Mouse (Mus musculus) duodenum, adult 2 months (tissue): Measurements from ENCODE around the gene 1700037H04Rik. TPM values are rescaled to one million over a fixed set of nuclear protein-coding genes. Genes with fewer than 3 reads are reported as not detected.

ENCODE experiments used
- polyA plus RNA-seq: library from polyadenylated mRNA; depleted of rRNA; stranded (reverse); fragments of >200 nt; gene quantifications from 2 replicates; pipeline ENCODE4 v1.2.3, GENCODE M21; 2012; ENCODE audit warnings: low replicate concordance; rRNA removed

Gene 1700037H04Rik
- 69.0 and 100 TPM in 2 replicates for polyA plus RNA-seq

DNA sequence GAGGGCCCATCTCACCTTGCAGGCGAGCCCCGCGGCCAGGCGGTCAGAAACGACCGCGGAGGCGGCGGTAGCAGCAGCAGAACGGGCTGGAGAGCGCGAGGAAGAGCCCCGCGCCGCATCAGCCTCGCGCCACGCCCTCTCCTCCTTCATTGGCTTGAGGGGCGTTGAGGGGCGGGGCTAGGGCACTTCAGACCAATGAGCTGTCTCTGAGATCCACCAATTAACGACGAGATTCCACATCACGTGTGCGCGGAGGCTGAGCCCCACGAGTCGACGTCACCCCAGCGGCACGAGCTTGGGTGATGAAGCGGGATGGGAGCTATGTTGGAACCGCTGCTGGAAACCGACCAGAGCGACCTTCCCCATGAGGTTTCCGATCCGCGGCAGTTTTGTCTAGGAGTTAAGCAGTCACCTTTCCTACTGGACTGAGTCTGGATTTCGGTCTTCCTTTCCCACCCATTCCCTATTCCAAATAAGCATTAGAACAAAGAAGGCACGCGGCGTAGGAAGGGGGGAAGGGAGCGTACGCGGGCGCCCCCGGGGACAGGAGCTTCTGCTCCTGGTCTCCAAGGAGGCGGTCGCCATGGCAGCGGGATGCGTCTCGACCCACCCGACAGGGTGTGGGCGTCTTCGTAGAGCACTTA is at the start of gene 1700037H04Rik:
Gene 1700037H04Rik (minus strand): TSS at position 144 of the 644 bp plus-strand sequence.

GRCm38 (mm10) chr2:131206778-131207177 is 46.9 kb upstream of the 1700037H04Rik start, which contains the start of gene Ap5s1:
Gene Ap5s1 (plus strand): TSS chr2:131207078.

GRCm38 (mm10) chr2:131186771-131187601 is 27.1 kb upstream of the 1700037H04Rik start, which contains the start of the genes Cdc25b and Spef1:
Gene Cdc25b (plus strand): TSS chr2:131186949.
Gene Spef1 (minus strand): TSS chr2:131187282.

GRCm38 (mm10) chr2:131179990-131180587 is 20.2 kb upstream of the 1700037H04Rik start, which contains the start of gene Cenpb:
Gene Cenpb (minus strand): TSS chr2:131180067.

DNA sequence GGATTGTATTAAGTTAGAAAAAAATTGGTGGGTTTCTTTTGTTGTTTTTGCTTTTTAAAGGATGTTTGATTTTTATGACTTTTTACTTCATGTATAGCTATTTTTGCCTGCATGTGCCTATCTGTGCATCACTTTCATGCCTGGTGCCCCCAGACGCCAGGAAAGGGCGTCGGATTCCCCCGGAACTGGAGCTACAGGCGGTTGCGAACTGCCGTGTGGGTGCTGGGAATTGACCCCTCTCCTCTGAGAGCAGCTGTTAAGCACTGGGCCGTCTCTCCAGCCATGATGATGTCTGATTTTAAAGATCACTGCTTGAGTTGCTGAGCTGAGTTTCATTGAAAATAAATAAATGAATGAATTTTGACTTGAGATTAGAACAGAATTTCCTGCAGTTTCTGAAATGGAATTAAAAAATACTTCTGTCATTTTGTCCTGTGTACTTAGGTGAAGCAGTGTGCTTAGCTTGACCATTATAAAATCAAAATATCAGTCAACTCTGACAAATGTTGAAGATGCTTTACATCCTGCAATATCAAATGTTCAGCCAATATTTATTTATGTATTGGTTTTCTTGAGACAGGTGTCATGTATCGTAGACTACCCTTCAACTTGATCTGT is 26.8 kb downstream of the 1700037H04Rik start, which contains the start of gene Gm11037:
Gene Gm11037 (plus strand): TSS at position 568 of the 618 bp plus-strand sequence.

DNA sequence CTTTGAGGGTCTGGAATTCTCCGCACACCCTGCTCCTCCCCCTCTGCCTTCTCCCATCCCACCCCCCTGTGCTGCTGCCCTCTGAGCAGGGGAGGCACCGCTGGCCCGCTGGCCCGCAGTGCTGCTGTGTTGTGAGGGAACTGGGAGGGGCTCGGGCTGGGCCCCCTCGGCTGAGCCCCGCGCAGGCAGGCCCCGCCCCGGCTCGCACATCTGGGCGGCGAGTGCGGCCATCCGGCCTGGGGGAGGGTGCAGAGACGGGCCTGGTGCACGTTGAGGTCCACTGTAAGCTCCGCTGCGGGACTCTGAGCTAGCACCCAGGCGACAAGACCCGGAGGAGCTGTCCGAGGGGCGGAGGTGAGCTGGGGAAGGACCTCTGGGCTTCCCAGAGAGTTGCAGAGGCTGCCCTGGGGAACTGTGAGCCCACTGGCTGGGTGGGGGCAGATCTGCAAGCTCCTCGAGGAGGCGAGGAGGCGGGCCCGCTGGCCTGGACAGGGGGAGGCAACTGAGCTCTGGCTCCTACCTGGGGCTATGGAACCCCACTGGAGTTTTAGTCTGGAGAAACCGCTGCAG is 32.6 kb downstream of the 1700037H04Rik start, which contains the start of gene Hspa12b:
Gene Hspa12b (plus strand): TSS at position 120 of the 570 bp plus-strand sequence.

Other genes starting within 250 kb of the 1700037H04Rik start
- 20.6 and 32.7 TPM in 2 replicates for gene Gfra4, start 117.0 kb downstream of the 1700037H04Rik start, polyA plus RNA-seq
- gene Adam33, start 96.3 kb downstream of the 1700037H04Rik start, polyA plus RNA-seq = 11.9 and 25.9 TPM in 2 replicates
- gene Siglec1, start 73.3 kb downstream of the 1700037H04Rik start, polyA plus RNA-seq = 1.0 and 2.0 TPM in 2 replicates
- 2.6 and 2.9 TPM in 2 replicates for gene Hspa12b, start 32.8 kb downstream of the 1700037H04Rik start, polyA plus RNA-seq
- gene Gm11037, start 26.6 kb downstream of the 1700037H04Rik start, polyA plus RNA-seq = not detected in 2 replicates
- 94.1 and 105 TPM in 2 replicates for gene Cenpb, start 20.0 kb upstream of the 1700037H04Rik start, polyA plus RNA-seq
- gene Cdc25b, start 26.9 kb upstream of the 1700037H04Rik start, polyA plus RNA-seq = 18.4 and 26.6 TPM in 2 replicates
- gene Spef1, start 27.2 kb upstream of the 1700037H04Rik start, polyA plus RNA-seq = 9.3 and 10.6 TPM in 2 replicates
- gene Ap5s1, start 47.0 kb upstream of the 1700037H04Rik start, polyA plus RNA-seq = 75.0 and 170 TPM in 2 replicates
- gene Mavs, start 74.0 kb upstream of the 1700037H04Rik start, polyA plus RNA-seq = 58.0 and 95.8 TPM in 2 replicates
- gene Pank2, start 102.4 kb upstream of the 1700037H04Rik start, polyA plus RNA-seq = 4.7 and 9.9 TPM in 2 replicates
- gene Rnf24, start 192.8 kb upstream of the 1700037H04Rik start, polyA plus RNA-seq = 1.0 and 1.1 TPM in 2 replicates